Comparison of ENCODE assay signal across 16 mouse cellular contexts in the genomic region with DNA sequence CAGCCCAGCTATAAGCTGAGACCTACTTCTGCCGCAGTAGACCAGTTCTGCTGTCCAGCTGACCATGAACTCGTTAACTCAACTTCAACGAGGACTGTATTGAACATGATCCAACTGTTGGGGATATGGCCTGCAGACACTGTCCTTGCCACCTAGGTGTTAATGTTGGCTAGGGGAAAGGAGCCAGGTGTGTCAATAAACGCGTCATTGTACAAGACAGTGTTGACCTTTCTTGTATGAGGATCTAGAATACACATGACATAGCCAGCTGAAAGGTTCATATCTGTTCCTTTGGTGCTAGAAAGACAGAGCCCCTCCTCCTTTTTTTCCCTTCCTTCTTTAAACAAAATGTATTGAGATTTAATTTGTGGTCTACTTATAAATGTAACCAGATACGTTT.
"Had no signal": no experiment of that assay in that cellular context is flagged by ENCODE, and none has a peak within 500 bp of the region (broad histone marks: within the 10 kb centered on the region; RNA-seq: fewer than 3 reads in every experiment).

No protein-coding gene starts in this region.

- ATAC-seq: liver, postnatal 0 days; lung, postnatal 0 days; midbrain, embryonic 13.5 days; midbrain, embryonic 15.5 days had no signal

- DNase-seq: liver, postnatal 0 days; lung, adult 2 months; lung, postnatal 14 days; lung, postnatal 36 days; right cerebral cortex, postnatal 14 days; thymus, adult 2 months; thymus, postnatal 25 days; thymus, postnatal 4 days had no signal

- H3K9me3 ChIP-seq: lung, embryonic 15.5 days; midbrain, embryonic 15.5 days; neural tube, embryonic 12.5 days had no signal

- H3K9ac ChIP-seq: liver, postnatal 0 days; lung, embryonic 15.5 days; midbrain, embryonic 13.5 days; midbrain, embryonic 15.5 days; neural tube, embryonic 12.5 days had no signal

- H3K27me3 ChIP-seq: lung, embryonic 15.5 days; megakaryocyte, embryonic 14.5 days; midbrain, embryonic 15.5 days; neural tube, embryonic 12.5 days had no signal

- H3K4me1 ChIP-seq: lung, embryonic 15.5 days; megakaryocyte, embryonic 14.5 days had no signal

- H3K27ac ChIP-seq: lung, embryonic 15.5 days; macrophage; midbrain, embryonic 13.5 days; midbrain, embryonic 15.5 days; neural tube, embryonic 12.5 days had no signal

- H3K4me2 ChIP-seq: lung, embryonic 15.5 days; midbrain, embryonic 11.5 days; midbrain, embryonic 13.5 days; midbrain, embryonic 15.5 days; neural tube, embryonic 12.5 days had no signal

- H3K36me3 ChIP-seq: lung, embryonic 15.5 days; midbrain, embryonic 13.5 days; midbrain, embryonic 15.5 days; neural tube, embryonic 12.5 days had no signal

- H3K4me3 ChIP-seq: lung, embryonic 15.5 days; megakaryocyte, embryonic 14.5 days; midbrain, embryonic 13.5 days; midbrain, embryonic 15.5 days; neural tube, embryonic 12.5 days had no signal
